Mouse (Mus musculus) spleen, embryonic (tissue): ENCODE data around the gene Ccnjl.

Source experiments
- CTCF ChIA-PET: fragments of 350-600 bp; sonication (Branson Sonifier 250); formaldehyde crosslinking; loops from one replicate; lab custom pipeline; 2022; lab: Charles Lee

Gene Ccnjl

DNA sequence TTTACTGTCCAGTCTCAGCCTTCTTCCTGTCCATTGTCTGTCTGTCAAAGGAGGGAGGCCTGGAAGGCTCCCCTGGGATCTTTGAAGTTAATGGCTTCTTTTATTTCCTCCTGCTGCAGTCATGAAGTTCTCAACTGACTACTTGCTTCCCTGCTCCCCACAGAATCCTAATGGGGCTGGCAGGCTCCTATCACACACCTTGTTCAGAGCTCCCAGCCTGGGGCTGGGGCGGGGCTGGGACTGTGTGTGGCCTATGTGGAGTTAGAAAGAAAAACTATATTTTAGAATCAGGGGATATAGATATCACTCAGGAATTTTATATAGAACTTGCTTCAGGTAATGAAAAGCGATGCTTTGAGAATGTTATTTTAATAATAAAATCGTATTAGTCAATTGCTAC, 8.1 kb upstream of the Ccnjl start:
- CTCF ChIA-PET, result interaction anchor here (0.6 kb wide), 1 partner anchor 415 kb away, joined by 3 read pairs; no protein-coding TSS in a partner anchor

DNA sequence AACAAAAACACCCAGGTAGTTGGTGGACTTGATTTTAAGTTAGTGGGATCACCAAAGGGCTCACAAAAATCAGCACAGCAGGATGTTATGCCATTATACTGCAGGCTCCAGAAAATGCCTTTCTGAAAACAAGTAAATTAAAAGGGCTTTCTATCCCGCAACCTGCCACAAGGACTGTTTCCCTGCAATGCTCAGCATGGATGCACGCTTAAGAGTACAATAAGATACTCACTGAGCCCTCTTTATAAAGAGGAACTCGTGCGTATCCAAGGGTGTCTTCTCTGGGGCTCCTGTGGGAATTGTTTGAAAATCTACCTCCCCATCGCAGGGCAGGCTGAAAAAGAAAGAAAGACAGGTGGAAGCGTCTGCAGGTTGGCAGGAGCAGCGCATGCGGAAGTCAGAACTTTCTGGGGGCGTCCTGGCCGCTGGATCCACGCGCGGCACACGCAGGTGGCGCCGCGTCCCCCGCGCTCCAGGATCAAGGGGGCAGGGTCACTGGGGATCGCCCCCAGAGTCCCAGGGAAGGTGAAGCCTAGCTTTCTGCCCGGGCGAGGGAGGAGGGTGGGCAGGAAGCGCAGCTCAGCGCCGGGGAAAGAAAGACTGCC, 404 bp upstream of the Ccnjl start:
- CTCF ChIA-PET, result no interaction called here

DNA sequence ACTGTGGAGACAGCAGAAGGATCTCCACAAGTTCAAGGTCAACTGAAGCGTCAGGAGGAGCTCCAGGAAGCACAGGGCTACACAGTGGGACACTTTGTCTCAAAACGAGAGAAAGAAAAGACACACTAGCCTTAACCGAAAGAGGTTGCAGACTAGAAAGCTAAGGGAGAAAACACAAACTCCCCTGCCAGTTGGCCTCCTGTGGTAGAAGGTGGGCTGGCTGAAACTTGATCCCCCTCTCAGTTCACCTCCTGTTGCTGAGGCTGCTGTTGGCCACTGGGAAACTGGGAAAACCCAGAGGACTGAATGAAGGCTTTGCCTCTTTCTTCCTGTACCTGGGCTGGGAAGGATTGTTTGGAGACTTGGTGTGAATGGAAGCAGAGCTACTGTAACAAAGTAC, 1.5 kb downstream of the Ccnjl start:
- CTCF ChIA-PET, result no interaction called here

DNA sequence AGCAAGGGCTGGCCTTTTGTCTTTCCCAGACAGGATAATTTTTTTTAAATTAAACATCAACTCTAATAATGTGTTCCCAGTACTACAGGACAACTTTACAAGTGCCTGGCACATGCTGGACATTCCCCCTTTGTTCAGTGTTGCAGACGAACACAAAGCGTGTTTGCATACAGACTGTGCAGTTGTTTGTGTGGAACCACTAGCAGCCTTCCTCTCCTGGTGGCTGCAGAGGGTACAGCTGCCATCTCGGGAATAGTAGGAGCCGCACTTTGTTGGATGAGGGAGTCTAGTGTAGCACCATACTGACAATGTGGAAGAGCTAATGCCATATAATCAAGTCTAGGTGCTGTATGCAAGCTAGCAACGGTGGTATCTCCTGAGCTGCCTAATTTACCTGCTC, 3.0 kb downstream of the Ccnjl start:
- CTCF ChIA-PET, result no interaction called here

DNA sequence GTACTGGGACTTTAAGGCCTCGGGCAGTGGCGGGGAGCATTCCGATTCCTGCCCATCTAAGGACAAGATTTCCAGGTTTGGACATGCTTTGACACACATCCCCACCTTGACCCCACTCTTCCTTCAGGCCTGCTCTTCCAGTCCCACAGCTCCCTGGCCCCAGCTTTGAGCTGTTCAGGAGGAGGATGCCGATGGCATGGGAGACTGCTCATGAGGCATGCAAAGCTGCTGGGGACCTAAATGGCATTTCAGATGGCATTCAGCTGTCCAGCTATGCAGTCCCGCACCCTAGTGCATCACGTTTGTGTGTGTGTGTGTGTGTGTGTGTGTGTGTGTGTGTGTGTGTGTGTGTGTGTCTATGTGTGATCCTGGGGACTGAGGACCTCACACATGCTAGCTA, 8.5 kb downstream of the Ccnjl start:
- CTCF ChIA-PET, result no interaction called here

DNA sequence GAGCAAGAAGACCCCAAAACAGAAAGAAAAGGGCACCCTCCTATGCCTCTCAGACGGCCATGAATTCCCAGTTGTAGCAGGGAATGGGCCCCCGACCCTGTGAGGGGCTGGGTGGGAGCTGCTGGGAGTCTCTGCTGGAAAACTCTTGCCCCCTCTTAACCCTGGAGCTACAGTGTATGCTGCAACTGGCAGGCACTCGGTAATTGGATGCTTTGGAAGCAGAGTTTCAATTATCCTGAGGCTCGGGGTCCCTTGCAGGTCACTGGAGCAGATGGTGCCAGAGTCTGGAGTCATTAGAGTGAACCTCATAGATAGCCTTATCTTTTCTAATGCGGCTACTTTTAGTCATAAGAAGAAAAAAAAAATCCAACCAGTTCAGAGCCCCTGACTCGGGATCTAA, 11.3 kb downstream of the Ccnjl start:
- CTCF ChIA-PET, result no interaction called here

DNA sequence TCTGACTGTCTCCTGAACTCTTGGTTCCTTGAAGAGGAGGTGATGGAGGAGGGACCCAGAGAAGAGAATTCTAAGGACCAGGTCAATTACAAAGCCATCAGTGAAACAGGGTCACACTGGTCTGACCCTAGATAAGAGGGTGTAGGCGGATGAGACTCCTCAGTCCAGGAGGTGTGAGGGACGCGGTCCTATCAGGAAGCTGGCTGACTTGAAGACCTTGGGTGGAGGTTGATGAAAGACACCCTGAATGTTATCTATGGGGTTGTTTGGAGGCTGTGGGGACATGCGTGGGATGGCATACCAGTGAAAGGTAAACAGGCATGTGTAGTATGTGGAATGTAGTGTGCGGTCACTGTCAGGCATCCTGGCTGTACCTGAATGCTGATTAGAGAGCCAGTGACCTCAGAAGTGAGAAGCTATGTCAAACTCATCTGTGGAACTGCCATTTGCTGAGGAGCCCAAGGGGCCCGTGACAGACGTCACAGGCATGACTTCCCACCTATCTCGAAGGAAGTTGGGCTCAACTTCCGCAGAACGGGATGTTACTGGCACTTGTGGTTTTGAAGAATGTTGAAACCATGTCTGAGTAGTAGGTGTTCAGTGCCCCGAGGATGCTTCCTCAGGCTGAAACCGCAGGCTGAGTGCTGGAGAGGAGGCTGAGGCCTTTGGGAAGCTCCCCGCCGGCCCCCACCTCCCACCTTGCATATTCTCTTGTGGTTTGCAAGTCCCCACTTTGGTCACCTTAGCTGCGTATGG, 15.3 kb downstream of the Ccnjl start:
- CTCF ChIA-PET, result no interaction called here

DNA sequence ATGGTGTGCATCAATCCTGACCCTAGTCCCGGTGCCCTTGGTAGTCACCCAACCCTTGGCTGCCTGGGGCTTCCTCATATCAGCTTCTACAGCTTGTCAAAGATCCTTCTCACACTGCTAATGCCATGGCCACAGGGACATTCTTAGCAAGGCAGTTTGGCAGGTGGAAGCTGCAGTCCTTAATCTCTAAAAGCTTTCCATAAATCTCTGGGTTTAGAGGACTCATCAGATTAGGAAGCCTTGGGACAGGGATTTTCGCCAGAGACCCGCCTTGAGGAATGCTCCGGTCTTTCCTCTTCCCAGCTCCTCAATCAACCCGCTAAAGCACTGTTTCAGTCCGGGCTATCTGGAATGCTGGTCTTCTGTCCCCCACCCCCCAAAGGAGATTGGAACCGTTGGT, 16.2 kb downstream of the Ccnjl start:
- CTCF ChIA-PET, result no interaction called here

DNA sequence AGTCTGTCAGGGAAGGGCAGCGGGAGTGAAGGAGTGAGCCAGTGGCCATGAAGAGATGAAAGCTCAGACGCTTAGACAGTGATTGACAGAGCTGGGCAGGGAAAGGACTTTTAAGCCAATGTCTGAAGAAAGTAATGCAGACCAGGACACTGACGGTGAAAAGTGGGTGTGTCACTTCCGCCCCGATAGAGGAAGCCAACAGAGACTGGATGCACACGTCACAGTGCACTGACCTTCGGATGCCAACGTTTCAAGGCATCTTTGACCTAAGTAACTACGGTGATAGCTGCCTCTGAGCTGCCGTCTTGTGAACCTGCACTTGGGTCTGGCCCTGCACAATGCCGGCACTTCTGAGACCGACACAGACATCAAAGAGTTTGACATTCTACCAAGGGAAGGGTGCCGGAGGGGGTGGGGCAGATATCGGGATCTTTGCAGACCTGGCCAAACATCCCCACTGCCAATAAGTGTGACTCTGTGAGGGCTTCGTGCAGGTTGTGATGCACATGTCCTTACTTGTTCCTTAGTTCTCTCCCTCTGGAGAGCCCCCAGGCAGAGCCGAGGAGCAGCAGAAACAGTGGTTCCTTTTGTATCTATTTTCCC, 17.4 kb downstream of the Ccnjl start:
- CTCF ChIA-PET, result no interaction called here

DNA sequence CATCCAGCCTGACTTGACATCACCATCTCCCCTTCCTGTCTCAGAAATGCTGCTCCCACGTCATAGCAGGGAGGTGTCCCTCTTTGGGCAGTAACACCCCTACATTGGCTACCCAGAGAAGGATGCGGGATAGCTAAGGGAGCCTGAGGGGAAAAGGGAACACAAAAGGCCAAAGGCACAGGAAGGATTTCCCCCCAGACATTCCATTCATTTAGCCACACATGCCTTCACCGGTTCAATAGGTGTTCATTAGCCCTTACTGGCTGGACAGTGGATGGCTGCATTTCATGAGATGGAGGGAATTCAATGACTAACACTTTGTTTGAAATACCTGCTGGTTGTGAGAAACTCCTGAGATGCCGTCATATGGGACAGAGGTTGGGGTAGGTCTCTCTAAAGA, 18.1 kb downstream of the Ccnjl start:
- CTCF ChIA-PET, result no interaction called here

DNA sequence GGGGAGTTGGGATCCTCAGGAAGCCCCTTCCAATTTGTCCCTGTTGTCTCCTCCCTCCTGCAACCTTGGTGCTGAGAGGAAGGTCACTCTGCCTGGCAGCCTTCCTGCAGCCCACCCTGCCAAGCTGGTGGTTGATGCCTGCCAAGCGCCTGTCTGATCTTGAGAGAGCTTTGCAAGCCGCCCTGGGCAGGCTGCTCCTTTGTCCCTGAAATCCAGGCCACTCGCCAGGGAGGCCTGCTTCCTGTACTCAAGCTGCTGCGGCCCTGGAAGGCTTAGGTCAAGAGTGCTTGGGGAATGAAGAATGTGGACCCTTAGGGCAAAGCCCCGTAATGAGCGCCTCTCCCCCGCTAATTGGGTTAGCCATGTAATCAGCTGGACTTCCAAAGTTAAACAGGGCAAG, 19.6 kb downstream of the Ccnjl start:
- CTCF ChIA-PET, result interaction anchor here (0.6 kb wide), 1 partner anchor 712 kb away, joined by 3 read pairs; no protein-coding TSS in a partner anchor

DNA sequence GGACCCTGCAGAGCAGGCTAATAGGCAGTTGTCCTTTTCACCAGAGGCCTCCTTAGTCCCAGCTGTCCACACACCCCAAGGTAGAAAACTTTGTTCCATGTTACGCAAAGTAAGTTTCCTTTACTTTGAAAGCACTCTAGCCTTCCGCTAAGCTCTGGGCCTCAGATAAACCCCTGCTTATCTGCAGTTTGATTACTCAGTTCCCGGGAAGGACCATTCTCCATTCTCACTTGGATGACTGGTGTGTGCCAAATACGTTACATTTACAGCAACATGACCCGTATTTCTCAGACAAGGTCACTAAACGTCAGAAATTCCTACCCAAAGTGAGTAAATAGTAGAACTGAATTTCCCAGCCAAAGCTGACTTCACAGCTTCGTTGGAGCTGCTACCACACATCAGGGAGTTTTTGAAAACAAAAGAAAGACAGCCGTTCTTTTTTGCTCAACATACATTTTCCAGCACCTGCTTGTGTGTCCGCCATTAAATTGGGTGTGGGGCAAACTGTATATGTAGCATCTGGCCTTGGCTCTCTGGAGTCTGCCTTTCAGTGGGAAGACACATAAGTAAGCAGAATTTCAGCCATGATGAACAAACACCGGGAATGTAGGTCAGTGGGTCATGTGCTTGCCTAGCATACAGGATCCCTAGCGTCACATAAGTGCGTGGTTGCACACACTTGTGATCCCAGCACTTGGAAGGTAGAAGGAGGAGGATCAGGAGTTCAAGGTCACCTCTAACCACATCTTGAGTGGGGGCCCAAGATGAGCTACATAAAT, 20.3 kb downstream of the Ccnjl start:
- CTCF ChIA-PET, result no interaction called here

DNA sequence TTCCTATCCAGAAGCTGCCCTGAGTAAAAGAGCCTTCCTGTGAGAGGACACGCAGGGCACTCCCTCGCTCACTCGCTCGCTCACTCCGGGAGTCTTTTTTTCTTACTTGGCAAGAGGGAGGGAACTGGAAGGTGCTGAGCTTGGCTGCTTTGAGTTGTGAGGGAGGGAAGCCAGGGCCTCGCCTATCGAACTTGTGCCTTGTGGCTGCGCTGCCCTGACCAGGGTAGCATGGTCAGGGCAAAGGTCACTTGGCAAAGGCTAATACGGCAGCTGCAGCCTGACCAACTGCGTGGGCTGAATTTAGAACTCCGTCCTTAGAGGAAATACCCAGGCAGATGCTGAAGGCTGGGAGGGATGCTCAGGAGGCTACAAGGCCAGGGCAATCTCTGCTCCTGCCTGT, 21.1 kb downstream of the Ccnjl start:
- CTCF ChIA-PET, result no interaction called here

DNA sequence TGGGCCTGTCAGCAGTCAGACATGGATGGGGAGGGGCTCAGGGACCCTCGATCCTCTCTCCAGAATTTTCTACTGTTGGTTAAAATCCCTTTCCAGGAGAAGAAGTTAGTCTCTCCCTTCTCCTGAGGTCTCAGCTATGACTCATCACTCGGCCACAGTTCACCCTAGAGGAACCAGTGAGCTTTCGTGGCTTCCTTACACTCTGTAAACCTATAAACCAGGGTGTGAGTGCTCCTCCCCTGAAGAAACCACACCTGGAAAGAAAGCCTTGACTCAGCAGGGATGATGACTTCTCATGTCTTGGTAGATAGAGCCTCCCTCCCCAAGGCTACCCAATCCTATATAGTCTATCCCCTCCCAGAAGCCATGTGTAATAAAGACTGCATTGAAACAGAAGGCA, 23.2 kb downstream of the Ccnjl start:
- CTCF ChIA-PET, result no interaction called here

DNA sequence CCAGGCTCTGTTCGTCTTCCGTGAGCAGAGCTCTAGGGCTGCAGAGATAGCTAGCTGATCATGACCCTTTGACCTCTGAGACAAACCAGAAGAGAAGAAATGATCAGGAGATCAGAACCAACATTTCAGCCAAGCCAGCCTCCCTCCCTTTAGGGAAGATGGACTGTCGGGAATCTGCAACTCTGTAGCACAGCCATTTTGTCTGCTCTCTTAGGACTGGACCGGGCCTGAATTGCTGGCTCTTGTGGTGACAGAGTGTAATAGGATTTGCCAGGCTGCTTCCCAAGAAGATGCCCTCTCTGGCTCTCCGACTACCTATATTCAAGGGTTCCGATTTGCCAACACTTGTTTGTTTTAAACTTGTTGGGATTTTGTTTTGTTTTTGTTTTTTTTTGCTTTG, 24.1 kb downstream of the Ccnjl start:
- CTCF ChIA-PET, result no interaction called here

DNA sequence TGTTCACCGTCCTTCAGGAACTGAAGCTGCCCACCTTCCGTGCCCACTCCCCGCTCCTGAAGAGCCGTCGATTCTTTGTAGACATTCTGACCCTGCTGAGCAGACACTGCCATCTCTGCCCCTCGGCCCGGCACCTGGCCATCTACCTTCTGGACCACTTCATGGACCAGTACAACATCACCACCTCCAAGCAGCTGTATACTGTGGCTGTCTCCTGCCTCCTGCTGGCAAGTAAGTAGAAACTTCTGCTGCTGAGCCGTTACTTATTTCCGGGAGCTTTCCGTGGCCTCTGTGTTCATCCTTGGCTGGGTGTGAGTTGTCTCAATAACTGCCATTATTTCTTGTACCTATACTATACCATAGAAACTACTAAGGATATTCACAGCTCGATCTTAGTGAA, 28.0 kb downstream of the Ccnjl start:
- CTCF ChIA-PET, result no interaction called here

DNA sequence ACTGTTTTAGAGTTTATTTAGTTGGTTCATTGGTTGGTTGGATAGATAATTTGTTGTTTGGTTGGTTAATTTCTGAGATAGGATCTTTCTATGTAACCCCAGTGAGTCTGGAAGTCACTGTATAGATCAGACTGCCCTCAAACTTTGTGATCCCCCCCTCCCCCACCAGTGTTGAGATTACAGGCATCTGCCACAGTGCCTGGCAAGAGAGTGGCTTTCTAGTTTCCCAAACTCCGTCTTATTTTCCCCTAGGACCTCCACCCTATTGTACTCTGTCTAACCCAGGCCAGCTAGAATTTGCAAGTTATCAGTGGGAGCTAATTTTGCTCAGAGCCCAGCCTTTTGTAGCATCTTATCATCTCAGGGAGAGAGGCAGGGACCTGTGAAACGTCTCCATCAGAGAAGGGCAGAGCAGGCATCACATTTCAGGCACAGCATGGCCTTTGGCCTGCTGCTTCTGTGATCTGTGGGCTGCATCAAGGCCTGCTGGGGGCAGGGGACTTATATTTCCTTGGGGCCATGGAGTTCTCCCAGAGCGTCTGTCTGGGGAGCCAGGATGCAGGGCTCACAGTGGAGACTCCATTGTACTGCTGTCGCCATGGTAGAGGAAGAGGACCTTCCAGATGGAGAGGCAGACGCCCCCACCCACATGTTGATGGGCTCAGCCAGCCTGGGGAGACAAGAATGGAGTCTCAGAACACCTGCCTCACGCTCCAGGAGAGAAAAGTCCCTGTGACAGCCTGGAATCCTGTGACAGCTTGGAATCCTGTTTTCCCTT, 31.1 kb downstream of the Ccnjl start:
- CTCF ChIA-PET, result no interaction called here

DNA sequence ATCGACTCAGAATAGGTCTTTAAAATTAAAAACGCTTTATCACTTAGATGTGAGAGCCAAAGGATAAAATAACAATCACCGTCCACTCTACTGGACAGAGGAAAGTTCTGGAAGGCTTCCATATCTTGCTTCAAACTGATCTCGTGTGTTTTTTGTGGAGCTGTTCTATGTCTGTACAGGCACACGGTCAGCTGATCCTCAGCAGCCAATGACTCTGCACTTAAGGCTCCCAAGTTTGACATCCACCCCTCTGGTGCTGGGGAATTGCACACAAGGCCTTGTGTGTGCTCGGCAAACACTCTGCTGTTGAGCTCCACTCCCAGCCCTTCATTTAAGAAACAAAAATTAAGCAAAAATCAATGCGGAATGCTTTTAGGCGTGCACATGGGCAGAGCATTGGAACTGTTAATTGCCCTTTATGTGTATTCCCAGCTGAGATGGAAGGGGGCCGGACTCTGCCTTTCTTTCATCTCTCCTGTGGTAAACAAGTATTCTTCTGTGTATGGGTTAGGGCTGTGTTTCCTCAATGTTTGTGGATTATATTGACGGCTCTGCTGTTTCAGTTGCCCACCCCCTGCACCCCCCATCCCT, 35.2 kb downstream of the Ccnjl start:
- CTCF ChIA-PET, result no interaction called here

DNA sequence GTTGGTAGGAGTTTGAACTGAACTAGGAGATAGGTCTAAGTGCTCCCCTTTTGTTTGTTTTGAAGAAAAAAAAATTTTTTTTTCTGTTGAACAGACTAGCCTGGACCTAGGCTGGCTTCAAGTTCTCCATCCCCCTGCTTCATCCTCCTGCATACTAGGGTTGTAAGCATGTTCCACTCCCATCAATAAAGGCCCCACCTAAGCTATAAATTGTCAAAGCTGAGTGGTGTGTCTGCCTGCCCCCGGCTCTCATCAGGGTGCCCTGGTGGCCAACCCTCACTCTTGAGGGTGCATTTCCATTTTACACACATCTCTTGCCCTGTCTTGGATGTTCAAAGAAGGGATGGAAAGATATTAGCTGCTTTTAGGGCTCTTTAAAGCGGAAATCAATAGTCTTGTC, 36.8 kb downstream of the Ccnjl start:
- CTCF ChIA-PET, result no interaction called here

DNA sequence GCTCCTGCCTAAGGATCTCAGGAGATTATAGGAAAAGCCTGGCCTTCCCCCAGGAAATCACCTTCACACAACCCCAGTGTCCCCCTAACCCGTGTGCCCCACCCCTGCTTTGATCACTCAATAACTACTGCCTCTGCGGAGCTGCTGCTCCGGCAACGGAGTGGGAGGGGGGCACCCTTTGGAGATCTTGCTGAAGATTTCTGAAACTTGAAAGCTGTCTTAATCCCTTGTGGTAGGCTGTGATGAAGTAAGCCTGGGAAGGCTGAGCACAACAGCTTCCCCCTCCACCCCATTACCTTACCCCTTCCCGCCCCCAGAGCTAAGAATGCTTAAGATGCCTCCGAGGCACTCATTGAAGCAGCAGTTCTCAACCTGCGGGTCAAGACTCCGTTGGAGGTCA, 37.3 kb downstream of the Ccnjl start:
- CTCF ChIA-PET, result no interaction called here

DNA sequence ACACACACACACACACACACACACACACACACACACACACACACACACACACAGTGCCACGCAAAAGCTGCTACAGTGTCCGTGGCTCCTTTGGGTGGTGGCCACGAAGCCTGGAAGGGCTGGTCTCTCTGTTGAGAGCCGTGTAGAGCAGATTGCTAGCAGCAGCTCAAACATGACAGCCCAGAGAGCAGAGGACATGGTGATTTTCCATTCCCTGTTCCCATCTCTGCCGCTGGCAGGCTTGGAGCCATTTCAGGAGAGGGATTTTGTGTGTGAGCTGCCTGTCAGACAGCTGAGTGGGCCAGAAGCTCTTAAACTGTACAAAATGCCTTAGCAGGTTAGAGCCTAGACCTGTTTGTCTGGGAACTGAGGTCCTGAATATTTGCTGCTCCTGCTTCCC, 38.1 kb downstream of the Ccnjl start:
- CTCF ChIA-PET, result no interaction called here
